Mouse (Mus musculus) bone marrow, adult 2 months (tissue): ENCODE data around the gene Ube2n.

Experiments used
- CTCF ChIP-seq: fragments of 200-500 bp; IDR thresholded peaks from 2 replicates; pipeline ENCODE4 v1.5.1; 2011; ENCODE audit warnings: low read length, control low read depth; ENCODE audit not compliant: control insufficient read depth, insufficient read depth
- POLR2A ChIP-seq: fragments of 200-500 bp; IDR thresholded peaks from 2 replicates; pipeline ENCODE4 v1.6.1; 2011; ENCODE audit warnings: low read depth, mild to moderate bottlenecking, control low read depth, low read length, borderline replicate concordance; ENCODE audit not compliant: control insufficient read depth

GRCm38 (mm10) chr10:95539841-95540240, 24.9 kb downstream of the Ube2n start:
- no peak for TF ChIP-seq CTCF
- no peak for TF ChIP-seq POLR2A
